Mouse (Mus musculus) brain, adult 2 months (tissue): ENCODE measurements at regions not wholly inside any gene's neighbourhood (a gene's known extent, or its start where the extent isn't known, plus 50 kb on each side); places are given as distances from the start of the nearest gene placed in this dataset.

Source experiments
- DNase-seq: peaks from one replicate; pipeline ENCODE4 v3.0.0; 2011; ENCODE audit warnings: low read depth, low spot score

GRCm38 (mm10) chr9:112743871-112744590 is 508.3 kb upstream of the Arpp21 start:
- DNase-seq, result no peak

- no peak for DNase-seq
Measured at GRCm38 (mm10) chr9:112735761-112736160, 500.0 kb upstream of the Arpp21 start.

GRCm38 (mm10) chr9:112725523-112725922 is 489.8 kb upstream of the Arpp21 start:
- peak; percentile 60 for DNase-seq

GRCm38 (mm10) chr9:112725103-112725502 is 489.4 kb upstream of the Arpp21 start:
- no peak for DNase-seq

- DNase-seq, result no peak
Measured at GRCm38 (mm10) chr9:112723346-112723745, 487.6 kb upstream of the Arpp21 start.

- DNase-seq, result peak; percentile 95
Measured at GRCm38 (mm10) chr9:112722501-112722900, 486.8 kb upstream of the Arpp21 start.

- DNase-seq, result no peak
Measured at GRCm38 (mm10) chr9:112715197-112715762, 479.5 kb upstream of the Arpp21 start.

GRCm38 (mm10) chr9:112678866-112679265 is 443.1 kb upstream of the Arpp21 start:
- DNase-seq, result no peak

- DNase-seq, result no peak
Measured at GRCm38 (mm10) chr9:112675232-112675631, 439.5 kb upstream of the Arpp21 start.
